In the genomic region with DNA sequence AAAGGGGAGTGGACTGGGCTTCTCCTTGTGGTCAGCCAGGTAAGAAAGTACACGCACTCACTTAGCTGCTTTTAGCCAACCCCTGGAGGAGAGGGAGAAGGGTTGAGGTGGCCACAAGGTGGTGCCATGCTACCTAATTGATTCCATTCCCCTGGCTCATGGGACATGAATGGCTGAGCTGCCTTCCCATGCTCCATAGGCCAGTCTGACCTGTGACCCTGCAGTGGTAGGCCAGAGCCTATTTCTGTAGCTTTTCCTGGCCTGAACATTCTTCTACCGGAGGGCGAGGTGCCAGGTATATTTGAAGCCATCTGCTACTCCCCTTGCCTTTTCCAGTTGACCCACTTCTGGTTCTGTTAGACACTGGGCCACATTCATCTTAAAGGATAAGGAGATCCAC, we compare ENCODE assay signal across 9 mouse cellular contexts. TPM values are rescaled to one million over a fixed set of nuclear protein-coding genes. Genes with fewer than 3 reads are reported as not detected.
A peak's percentile ranks its signal among the peaks of the same experiment; 100 is the strongest.
DNase-seq lines count a peak whose midpoint lies in the region; TF ChIP-seq lines count a peak whose summit lies in the region.
"Had no signal": no experiment of that assay in that cellular context is flagged by ENCODE, and none has a peak within 500 bp of the region (broad histone marks: within the 10 kb centered on the region; RNA-seq: fewer than 3 reads in every experiment).

No protein-coding gene starts in this region.

- no peaks in the 10 kb centered on the region for H3K27me3 ChIP-seq in MEL (ENCODE audit: control insufficient read depth in 1 of 2, insufficient read depth in 2 of 2, low read length in 2 of 2)
- H3K27me3 ChIP-seq in testis, adult 2 months (ENCODE audit: control insufficient read depth, insufficient read depth, low read length): no peaks in the 10 kb centered on the region
- H3K27me3 ChIP-seq: heart, embryonic 13.5 days had no signal

- H3K27ac ChIP-seq in MEL (ENCODE audit: control insufficient read depth, low read depth, low read length): no peak overlapping the region
- H3K27ac ChIP-seq in cortical plate, adult 2 months (ENCODE audit: insufficient read depth, low read length): no peak overlapping the region
- no peak overlapping the region for H3K27ac ChIP-seq in testis, adult 2 months (ENCODE audit: control insufficient read depth, insufficient read depth, low read depth, low read length)
- H3K27ac ChIP-seq: heart, embryonic 13.5 days had no signal

- H3K9ac ChIP-seq in MEL (ENCODE audit: control insufficient read depth, low read depth, low read length, poor library complexity, severe bottlenecking): no peak overlapping the region
- H3K9ac ChIP-seq: heart, embryonic 13.5 days had no signal

- no peak overlapping the region for H3K4me3 ChIP-seq in MEL (ENCODE audit: control insufficient read depth in 1 of 2, insufficient read depth in 1 of 2, low read depth in 2 of 2, low read length in 2 of 2)
- no peak overlapping the region for H3K4me3 ChIP-seq in cortical plate, adult 2 months (ENCODE audit: insufficient read depth, low read length)
- no peak overlapping the region for H3K4me3 ChIP-seq in testis, adult 2 months (ENCODE audit: control insufficient read depth, low read depth, low read length)
- H3K4me3 ChIP-seq: heart, embryonic 13.5 days had no signal

- H3K36me3 ChIP-seq in MEL (ENCODE audit: control insufficient read depth in 1 of 2, insufficient read depth in 2 of 2, low read length in 2 of 2): peaks cover 0 to 20% of the 10 kb centered on the region in 2 experiments; a peak in 2 of 4 replicates
- peaks cover 5% of the 10 kb centered on the region; the same call in 1 of the 2 replicates for H3K36me3 ChIP-seq in testis, adult 2 months (ENCODE audit: control insufficient read depth, insufficient read depth, low read length)

- no peak for TF ChIP-seq POLR2A in MEL (IDR thresholded peaks at IDR 0.05; ENCODE audit: control insufficient read depth in 1 of 2, insufficient read depth in 1 of 2, low read depth in 1 of 2, low read length in 2 of 2, poor library complexity in 1 of 2)
- TF ChIP-seq POLR2A in cortical plate, adult 2 months (IDR thresholded peaks at IDR 0.05; ENCODE audit: extremely low read depth, insufficient read depth, low read length): no peak
- TF ChIP-seq POLR2A in testis, adult 2 months (IDR thresholded peaks at IDR 0.05; ENCODE audit: control insufficient read depth, low read depth, low read length): no peak

- no peaks in the 10 kb centered on the region for H3K4me1 ChIP-seq in MEL (ENCODE audit: control insufficient read depth in 1 of 2, insufficient read depth in 2 of 2, low read length in 2 of 2)
- H3K4me1 ChIP-seq in cortical plate, adult 2 months (ENCODE audit: control insufficient read depth, insufficient read depth, low read length): no peaks in the 10 kb centered on the region
- no peaks in the 10 kb centered on the region for H3K4me1 ChIP-seq in testis, adult 2 months (ENCODE audit: control insufficient read depth, insufficient read depth, low read length)
- H3K4me1 ChIP-seq: heart, embryonic 13.5 days had no signal

- peak; percentile 51 for TF ChIP-seq RAD21 in MEL (IDR thresholded peaks at IDR 0.05; ENCODE audit: low read depth, low read length)

- peak; percentile 47 to 60 (median 58) for TF ChIP-seq CTCF in MEL (IDR thresholded peaks at IDR 0.05 in 2 of 3, conservative IDR thresholded peaks at IDR 0.05 in 1 of 3; ENCODE audit: control insufficient read depth in 1 of 3, insufficient read depth in 1 of 3, low read depth in 2 of 3, low read length in 3 of 3, poor library complexity in 1 of 3, severe bottlenecking in 1 of 3)
- peak; percentile 44 for TF ChIP-seq CTCF in cortical plate, adult 2 months (IDR thresholded peaks at IDR 0.05; ENCODE audit: extremely low read depth, insufficient read depth, low read length)
- peak; percentile 21; the same call in 1 of the 2 replicates for TF ChIP-seq CTCF in testis, adult 2 months (IDR thresholded peaks at IDR 0.05; ENCODE audit: control insufficient read depth, insufficient read depth, insufficient replicate concordance, low read depth, low read length)

- peak; percentile 56 for DNase-seq in adrenal gland, adult 2 months
- DNase-seq in adrenal gland, adult 18-20 months (ENCODE audit: low spot score in 2 of 2): no peak
- peak; percentile 44 for DNase-seq in MEL (ENCODE audit: low read depth, low spot score)
- DNase-seq in kidney, adult 11 months: peak; percentile 66
- DNase-seq in lung, postnatal 10 days: peak; percentile 61
- DNase-seq in spleen, adult 12 weeks (ENCODE audit: low spot score): no peak

- no peaks in the 10 kb centered on the region for H3K79me2 ChIP-seq in MEL (ENCODE audit: control insufficient read depth, insufficient read depth, low read length, poor library complexity)

- H3K9me3 ChIP-seq in MEL (replicated peaks; ENCODE audit: insufficient read depth, low read length): no peaks in the 10 kb centered on the region
- H3K9me3 ChIP-seq: heart, embryonic 13.5 days had no signal

- no peak for TF ChIP-seq EP300 in MEL (IDR thresholded peaks at IDR 0.05; ENCODE audit: low read depth in 1 of 2, low read length in 2 of 2)

TF ChIP-seq in MEL, 35 proteins besides CTCF, POLR2A, EP300 and RAD21:
- TF ChIP-seq NELFE (IDR thresholded peaks at IDR 0.05; ENCODE audit: low read depth, low read length): no peak
- TF ChIP-seq ZC3H11A (IDR thresholded peaks at IDR 0.05; ENCODE audit: low read depth, low read length): peak; percentile 39; the same call in 1 of the 2 replicates
- peak; percentile 64 for TF ChIP-seq SMC3 (IDR thresholded peaks at IDR 0.05; ENCODE audit: low read depth, low read length)

RNA-seq across cellular contexts. Expression of a gene that starts 7.4 kb away (rescaled TPM):
- total RNA-seq in adrenal gland, adult 2 months (2021): 10 to 100 TPM; 32.3 to 45.5 TPM
- polyA plus RNA-seq in adrenal gland, adult 2 months (2012; rRNA removed): 43.7 and 52.2 TPM in 2 replicates
- total RNA-seq in adrenal gland, adult 18-20 months (2021): 10 to 100 TPM; 40.1 to 44.5 TPM
- total RNA-seq in MEL (2012; rRNA removed): 4.0 and 4.1 TPM in 2 replicates
- 10 to 100 TPM in 1 of 2 experiments, not detected in 1; 20.5 TPM for polyA plus RNA-seq in MEL (2012; ENCODE audit: insufficient read depth in 1 of 2, insufficient read length in 2 of 2, low read depth in 1 of 2, low replicate concordance in 2 of 2, missing spikeins in 1 of 2)
- polyA plus RNA-seq in cortical plate, adult 2 months (2012; rRNA removed): 41.7 and 42.5 TPM in 2 replicates
- polyA plus RNA-seq in testis, adult 2 months (2012; rRNA removed): 10.2 and 11.6 TPM in 2 replicates

RNA-seq across cellular contexts. Expression of a gene that starts 10.7 kb away (rescaled TPM):
- 10 to 100 TPM; 50.2 to 67.1 TPM for total RNA-seq in adrenal gland, adult 2 months (2021)
- 18.4 and 20.7 TPM in 2 replicates for polyA plus RNA-seq in adrenal gland, adult 2 months (2012; rRNA removed)
- total RNA-seq in adrenal gland, adult 18-20 months (2021): 10 to 100 TPM; 58.2 to 60.1 TPM
- 131 and 137 TPM in 2 replicates for total RNA-seq in MEL (2012; rRNA removed)
- 100 to 1,000 TPM in 1 of 2 experiments, 10 to 100 TPM in 1; 91.1 to 115 TPM for polyA plus RNA-seq in MEL (2012; ENCODE audit: insufficient read depth in 1 of 2, insufficient read length in 2 of 2, low read depth in 1 of 2, low replicate concordance in 2 of 2, missing spikeins in 1 of 2)
- polyA plus RNA-seq in cortical plate, adult 2 months (2012; rRNA removed): 49.1 and 50.4 TPM in 2 replicates
- polyA plus RNA-seq in testis, adult 2 months (2012; rRNA removed): 38.7 and 41.8 TPM in 2 replicates

RNA-seq across cellular contexts. Expression of a gene that starts 25.9 kb away (rescaled TPM):
- total RNA-seq in adrenal gland, adult 2 months (2021): 100 to 1,000 TPM; 276 to 366 TPM
- 282 and 345 TPM in 2 replicates for polyA plus RNA-seq in adrenal gland, adult 2 months (2012; rRNA removed)
- 100 to 1,000 TPM; 277 to 333 TPM for total RNA-seq in adrenal gland, adult 18-20 months (2021)
- total RNA-seq in MEL (2012; rRNA removed): 185 and 199 TPM in 2 replicates
- 1,000 to 10,000 TPM in 1 of 2 experiments, 100 to 1,000 TPM in 1; 312 to 1,810 TPM for polyA plus RNA-seq in MEL (2012; ENCODE audit: insufficient read depth in 1 of 2, insufficient read length in 2 of 2, low read depth in 1 of 2, low replicate concordance in 2 of 2, missing spikeins in 1 of 2)
- polyA plus RNA-seq in cortical plate, adult 2 months (2012; rRNA removed): 1,329 and 1,383 TPM in 2 replicates
- 112 and 119 TPM in 2 replicates for polyA plus RNA-seq in testis, adult 2 months (2012; rRNA removed)

RNA-seq across cellular contexts. Expression of a gene that starts 39.0 kb away (rescaled TPM):
- 100 to 1,000 TPM in 1 of 2 experiments, 10 to 100 TPM in 1; 84.6 to 106 TPM for total RNA-seq in adrenal gland, adult 2 months (2021)
- 27.6 and 27.7 TPM in 2 replicates for polyA plus RNA-seq in adrenal gland, adult 2 months (2012; rRNA removed)
- 10 to 100 TPM; 94.3 to 94.4 TPM for total RNA-seq in adrenal gland, adult 18-20 months (2021)
- 42.0 and 46.5 TPM in 2 replicates for total RNA-seq in MEL (2012; rRNA removed)
- polyA plus RNA-seq in MEL (2012; ENCODE audit: insufficient read depth in 1 of 2, insufficient read length in 2 of 2, low read depth in 1 of 2, low replicate concordance in 2 of 2, missing spikeins in 1 of 2): 10 to 100 TPM in 1 of 2 experiments, not detected in 1; 79.6 TPM
- polyA plus RNA-seq in cortical plate, adult 2 months (2012; rRNA removed): 78.5 and 83.5 TPM in 2 replicates
- polyA plus RNA-seq in testis, adult 2 months (2012; rRNA removed): 77.2 and 83.0 TPM in 2 replicates

Comparison
In these comparisons a context has a peak if more than half of its experiments do, and no peak if none do; other contexts are left out.
1. DNase-seq: peak in adrenal gland, adult 2 months (single experiment), MEL (single experiment), kidney, adult 11 months (single experiment) and lung, postnatal 10 days (single experiment); none in adrenal gland, adult 18-20 months (0 of 2) and spleen, adult 12 weeks (single experiment).
2. Peak in every context shown above with its lines, with median percentiles within 50 percentile points of each other: CTCF ChIP-seq.